Mouse (Mus musculus): Measurements from ENCODE around the gene Spp1. TPM values are rescaled to one million over a fixed set of nuclear protein-coding genes. Genes with fewer than 3 reads are reported as not detected.

Gene Spp1
- total RNA-seq (2021) (100 to 1,000 TPM; 175 to 300 TPM), polyA plus RNA-seq (2012; rRNA removed) (12.6 and 26.8 TPM in 2 replicates)
- long read RNA-seq, transcript Spp1-201 (7 exons, 1,410 nt): major isoform, 297 of 323 reads
- long read RNA-seq, transcript Spp1-205 (7 exons, 1,456 nt): minor isoform, 15 of 323 reads
- long read RNA-seq, partial matches to known transcripts: 3 of 323 reads
- long read RNA-seq, other reads (novel, unspliced or antisense): 4 of 323 reads

- peak; percentile 15 for DNase-seq
These were observed at the start of gene Spp1 for GRCm38 (mm10) chr5:104434835-104435301. Gene Spp1, plus strand, starts transcription at chr5:104435118.

- DNase-seq: no peak
These were observed 49.4 kb upstream of the Spp1 start for GRCm38 (mm10) chr5:104385521-104385920.

DNA sequence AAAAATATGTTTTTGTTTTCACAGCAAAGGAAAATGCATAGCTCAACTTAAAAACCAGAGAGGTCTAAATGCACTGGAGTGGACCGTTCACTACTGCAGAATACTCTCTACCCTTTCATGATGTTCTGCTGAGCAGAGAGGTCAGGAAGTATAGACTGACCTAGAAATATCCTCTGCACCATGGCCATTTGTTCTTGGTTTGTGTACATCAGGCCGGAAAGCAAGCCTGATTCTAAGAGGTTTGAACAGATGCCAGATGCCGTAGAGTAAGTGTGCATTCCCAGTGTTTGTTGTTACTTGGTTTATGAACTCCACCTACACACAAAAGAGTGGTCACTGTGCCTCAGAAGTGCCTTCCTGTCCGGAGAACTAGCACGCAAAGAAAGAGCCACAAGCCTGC, 48.0 kb upstream of the Spp1 start:
- no peak for DNase-seq

DNA sequence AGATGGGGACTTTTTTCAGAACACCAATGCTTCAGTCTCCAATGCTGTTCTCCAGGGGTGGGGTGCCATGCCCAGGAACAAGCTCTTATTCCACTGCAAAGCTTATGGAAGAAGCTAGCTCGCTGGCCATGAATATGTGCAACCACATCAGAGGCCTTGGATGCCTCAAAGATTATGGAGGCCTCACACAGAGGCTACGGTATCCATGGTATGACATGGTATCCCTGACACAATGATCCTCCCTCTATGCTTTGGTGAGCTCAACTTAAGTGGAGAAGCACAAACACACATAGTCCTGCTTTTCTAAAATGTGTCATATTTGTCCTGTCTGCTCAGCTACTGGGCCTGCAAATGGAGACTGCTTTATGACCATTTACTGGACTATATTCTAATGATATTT, 44.0 kb upstream of the Spp1 start:
- DNase-seq: no peak

DNA sequence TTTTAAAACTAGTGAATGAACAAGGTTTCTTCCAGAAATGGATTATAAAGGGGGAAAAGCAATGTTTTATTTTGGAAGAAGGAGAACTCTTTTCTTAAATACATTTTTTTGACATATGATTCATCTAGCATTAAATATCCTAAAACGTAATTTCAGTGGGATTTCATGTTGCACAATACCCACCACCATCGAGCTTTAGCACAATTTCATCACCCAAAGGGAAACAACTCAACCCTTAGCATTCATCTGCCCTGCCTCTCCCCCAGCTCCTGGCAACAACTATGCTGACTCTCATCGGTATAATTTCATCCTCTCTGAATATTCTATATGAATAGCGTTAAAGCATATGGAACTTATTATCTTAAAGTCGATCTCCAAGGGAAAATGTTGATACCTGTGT, 42.1 kb upstream of the Spp1 start:
- no peak for DNase-seq

DNA sequence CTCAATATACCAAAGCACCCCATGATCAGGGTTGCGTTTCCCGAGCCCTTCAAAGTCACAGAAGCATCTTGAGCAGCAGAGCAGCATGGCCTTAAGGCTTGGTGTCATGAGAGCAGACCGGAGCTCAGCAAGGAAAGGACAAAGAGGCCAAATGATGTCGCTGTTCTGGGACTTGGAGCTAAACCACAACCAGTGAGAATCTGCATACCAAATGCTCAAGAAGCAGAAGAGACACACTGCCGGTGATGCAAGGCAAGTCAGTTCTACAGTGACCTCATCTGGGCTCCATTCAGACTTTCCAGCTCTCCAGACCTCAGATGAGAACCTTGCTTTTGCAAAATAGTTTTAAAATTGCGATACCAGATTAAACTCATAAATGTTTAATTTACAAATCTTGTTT, 38.6 kb upstream of the Spp1 start:
- no peak for DNase-seq

- DNase-seq: no peak
These were observed 36.9 kb upstream of the Spp1 start for GRCm38 (mm10) chr5:104398001-104398400.

DNA sequence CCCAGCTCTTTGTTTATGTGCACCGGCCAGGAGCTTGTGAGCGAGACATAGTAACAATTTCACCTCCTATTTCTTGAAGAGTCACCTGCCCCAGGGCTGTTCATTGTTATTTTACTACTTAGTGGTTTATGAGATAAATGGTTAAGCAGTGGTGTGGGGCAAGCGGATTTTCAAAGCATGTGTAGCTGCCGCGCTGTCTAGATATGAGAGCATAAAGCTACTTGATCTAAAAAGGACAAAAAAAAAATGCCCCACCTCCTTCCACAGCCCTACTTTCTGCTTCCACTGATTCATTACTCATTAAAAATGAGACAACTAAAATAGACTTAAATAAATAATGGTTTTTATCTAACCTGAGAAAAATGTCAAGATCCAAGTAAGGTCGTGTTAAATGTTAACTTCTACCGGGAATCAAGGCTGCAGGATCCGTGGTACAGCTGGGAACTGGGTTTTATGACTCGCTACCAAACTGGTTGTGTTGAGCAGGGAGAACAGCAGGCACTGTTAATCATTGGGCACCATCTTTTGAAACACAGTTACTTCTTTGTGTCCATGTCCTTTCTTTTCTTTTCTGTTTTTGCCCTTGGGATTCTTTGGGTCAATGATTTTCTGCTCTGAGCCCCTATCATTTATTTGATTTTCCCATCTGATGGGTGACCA, 35.5 kb upstream of the Spp1 start:
- DNase-seq: no peak

DNA sequence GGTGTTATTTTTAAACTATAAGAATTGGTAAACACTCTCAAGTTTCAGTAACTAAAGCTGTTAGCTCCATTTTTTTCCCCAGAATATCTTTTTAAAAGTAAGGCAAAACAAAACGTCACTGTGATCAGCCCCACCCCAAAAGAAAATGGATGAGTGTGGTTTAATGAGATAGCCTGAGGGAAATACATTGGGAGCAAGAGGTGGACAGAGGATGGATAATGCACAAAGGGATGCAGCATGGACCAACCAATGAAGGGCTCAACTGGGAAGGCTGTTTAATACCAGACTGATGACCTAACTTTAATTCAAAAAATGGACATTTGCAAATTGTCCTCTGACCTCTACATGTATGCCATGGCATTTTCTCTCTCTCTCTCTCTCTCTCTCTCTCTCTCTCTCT, 34.9 kb upstream of the Spp1 start:
- DNase-seq: no peak

DNA sequence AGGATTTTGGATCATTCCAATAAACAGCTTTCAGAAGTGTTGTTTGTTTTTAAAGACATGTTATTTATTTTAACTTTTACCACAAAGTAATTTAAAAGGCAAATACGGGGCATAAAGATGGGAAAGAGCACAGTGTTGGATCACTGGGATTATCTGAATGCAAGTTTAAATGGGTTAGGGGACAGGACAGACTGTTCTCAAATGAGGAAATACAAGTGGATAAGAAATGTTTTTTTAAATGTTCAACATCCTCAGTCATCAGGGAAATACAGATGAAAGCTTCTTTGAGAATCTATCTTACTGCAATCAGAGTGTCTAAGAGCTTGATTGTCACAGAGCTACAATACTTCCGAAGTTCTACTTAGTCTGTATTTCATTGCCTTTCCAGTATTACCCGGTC, 32.3 kb upstream of the Spp1 start:
- DNase-seq: no peak

- no peak for DNase-seq
These were observed 31.6 kb upstream of the Spp1 start for GRCm38 (mm10) chr5:104403351-104403750.

DNA sequence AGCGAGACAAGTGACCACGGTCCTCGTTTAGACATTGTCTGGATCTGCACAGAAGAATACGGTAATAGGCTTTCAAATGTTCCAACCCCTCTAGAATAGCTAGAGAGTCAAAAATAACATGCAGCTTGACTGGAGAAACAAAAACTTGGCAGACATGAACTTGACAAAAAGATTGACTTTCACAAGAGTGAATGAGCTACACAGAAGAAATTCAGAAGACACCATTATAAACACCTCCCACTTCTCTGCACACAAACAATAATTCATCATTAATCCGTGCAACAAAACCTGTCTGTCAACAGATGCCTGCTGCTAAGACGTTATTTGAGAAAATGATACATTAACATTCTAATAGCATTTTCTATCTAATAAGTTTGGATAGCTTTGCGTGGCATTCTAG, 30.4 kb upstream of the Spp1 start:
- DNase-seq: no peak

- no peak for DNase-seq
These were observed 29.9 kb upstream of the Spp1 start for GRCm38 (mm10) chr5:104405051-104405450.

DNA sequence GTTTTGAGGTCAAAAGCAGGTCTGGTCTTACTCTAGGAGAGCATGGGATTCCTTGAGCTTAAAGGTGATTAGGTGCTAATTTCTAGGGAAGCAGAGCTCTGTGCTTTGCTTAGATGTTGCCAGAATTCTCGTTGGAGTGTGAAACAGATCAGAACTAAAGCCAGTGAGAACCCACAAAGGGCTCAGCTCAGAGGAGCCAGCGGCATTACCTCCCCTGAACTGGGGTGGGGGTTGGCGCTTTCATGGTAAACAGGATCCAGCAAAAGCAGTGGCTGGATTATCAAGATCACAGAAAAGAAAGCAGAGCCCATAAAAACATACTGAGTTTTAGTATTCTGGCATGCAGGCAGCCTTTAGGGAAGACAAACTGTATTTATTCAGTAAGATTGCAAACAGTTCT, 28.2 kb upstream of the Spp1 start:
- DNase-seq: no peak

GRCm38 (mm10) chr5:104407541-104408231, 27.2 kb upstream of the Spp1 start:
- peak; percentile 22 for DNase-seq

- DNase-seq: no peak
These were observed 26.4 kb upstream of the Spp1 start for GRCm38 (mm10) chr5:104408549-104408948.

DNA sequence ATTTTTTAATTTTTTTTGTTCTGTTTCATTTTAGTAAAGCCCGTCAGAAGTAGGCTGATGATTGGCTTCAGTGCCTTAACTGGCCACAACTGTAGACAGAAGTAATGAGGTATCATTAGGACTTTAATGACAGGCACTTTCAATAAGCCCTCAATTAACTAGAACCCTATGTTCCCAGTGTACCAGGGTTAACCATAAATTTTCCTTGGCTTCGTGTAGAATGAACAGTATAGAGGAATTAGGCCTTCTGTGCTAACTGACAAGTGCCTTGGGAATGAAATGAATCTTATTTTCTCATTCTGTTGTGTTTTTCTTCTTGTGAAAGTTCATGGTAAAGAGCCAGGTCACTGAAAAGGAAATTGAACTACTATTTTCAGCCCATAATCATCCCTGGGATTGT, 18.9 kb upstream of the Spp1 start:
- DNase-seq: no peak

- DNase-seq: no peak
These were observed 17.9 kb upstream of the Spp1 start for GRCm38 (mm10) chr5:104417028-104417427.

DNA sequence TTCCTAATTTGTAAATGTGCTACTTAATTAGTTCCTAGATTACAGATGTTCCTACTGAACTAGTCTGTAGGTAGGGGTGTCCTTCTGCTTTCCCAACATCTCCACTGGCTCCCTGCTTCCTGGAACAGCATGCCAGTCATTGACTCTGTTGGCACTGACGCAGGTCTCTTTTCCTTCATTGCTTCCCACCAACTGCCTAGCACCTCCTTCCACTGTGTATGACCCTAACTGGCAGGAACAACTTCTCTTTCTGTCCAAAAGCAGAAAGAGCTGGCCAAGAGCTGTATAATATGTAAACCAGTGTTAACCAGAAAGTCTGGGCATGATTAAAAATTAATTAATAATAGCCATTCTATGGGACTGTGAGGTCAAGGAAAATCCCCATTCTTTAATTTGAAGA, 17.2 kb upstream of the Spp1 start:
- DNase-seq: no peak

DNA sequence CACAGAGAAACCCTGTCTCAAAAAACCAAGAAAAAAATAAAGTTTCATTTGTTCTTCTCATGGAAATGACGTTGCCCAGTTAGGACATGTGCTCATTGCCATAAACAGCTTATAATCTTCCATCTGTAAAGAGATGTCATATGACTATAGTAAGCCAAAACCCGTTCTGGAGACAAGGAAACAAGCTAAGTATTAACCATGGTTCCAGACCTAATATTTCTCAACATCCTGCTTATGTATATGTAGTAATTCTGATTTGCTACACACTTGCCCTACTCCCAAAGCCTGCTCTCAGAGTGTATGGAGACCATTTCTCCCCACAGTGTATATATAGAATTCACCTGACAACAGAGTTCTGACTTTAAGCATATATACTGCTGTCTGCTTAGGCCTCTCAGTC, 12.9 kb upstream of the Spp1 start:
- no peak for DNase-seq

- no peak for DNase-seq
These were observed 11.1 kb upstream of the Spp1 start for GRCm38 (mm10) chr5:104423861-104424260.

DNA sequence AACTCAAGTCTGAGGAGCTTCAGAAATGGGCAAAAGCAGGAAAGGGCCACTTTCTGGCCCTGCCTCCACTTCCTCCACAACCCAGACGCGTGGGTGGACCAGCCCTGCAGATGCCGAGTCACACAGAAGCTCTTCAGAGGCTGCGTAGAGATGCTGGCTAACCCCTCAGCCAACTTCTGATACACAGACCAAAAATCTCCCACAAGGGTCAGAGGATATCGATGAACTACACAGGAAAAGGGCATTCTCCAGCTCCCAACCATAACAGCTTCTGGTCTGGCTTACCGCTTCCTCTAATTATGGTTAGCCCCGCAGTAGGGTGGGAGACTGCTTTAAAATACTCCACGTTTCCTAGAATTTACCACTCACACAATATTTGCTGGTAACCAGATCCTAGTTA, 9.0 kb upstream of the Spp1 start:
- DNase-seq: no peak

GRCm38 (mm10) chr5:104432886-104433285, 2.0 kb upstream of the Spp1 start:
- peak; percentile 59 for DNase-seq

Data from adrenal gland, adult 2 months (tissue).